Mouse (Mus musculus): ENCODE data around the gene Vpreb2. TPM values are rescaled to one million over a fixed set of nuclear protein-coding genes. Genes with fewer than 3 reads are reported as not detected.

Gene Vpreb2
- polyA plus RNA-seq, 1 experiment: 0.49 TPM

GRCm38 (mm10) chr16:17938821-17939220, 41.4 kb upstream of the Vpreb2 start:
- H3K27me3 ChIP-seq (ENCODE audit: control insufficient read depth, insufficient read depth, low read length): no peaks in the 10 kb centered on the region
- H3K27ac ChIP-seq (ENCODE audit: control insufficient read depth, insufficient read depth, low read length): no peak overlapping the region
- TF ChIP-seq CTCF (IDR thresholded peaks at IDR 0.05; ENCODE audit: borderline replicate concordance, control insufficient read depth, extremely low read depth, insufficient read depth, low read length, poor library complexity): peak; percentile 86; the same call in 1 of the 2 replicates
- TF ChIP-seq POLR2A (IDR thresholded peaks at IDR 0.05; ENCODE audit: control insufficient read depth, extremely low read depth, insufficient read depth, low read length, poor library complexity): no peak
- DNase-seq: peak; percentile 74
- H3K4me3 ChIP-seq (ENCODE audit: control insufficient read depth, insufficient read depth, low read length): no peak overlapping the region
- 12% methylated on average over 7 of the region's 7 CpGs for WGBS
- peaks cover 7% of the 10 kb centered on the region for H3K4me1 ChIP-seq (replicated peaks; ENCODE audit: control insufficient read depth, insufficient read depth, low read length)
- H3K36me3 ChIP-seq (ENCODE audit: control insufficient read depth, insufficient read depth, low read length): no peaks in the 10 kb centered on the region

- DNase-seq: no peak
- no peak overlapping the region for H3K4me3 ChIP-seq (ENCODE audit: control insufficient read depth, insufficient read depth, low read length)
- WGBS: 47% methylated on average over 9 of the region's 9 CpGs
- H3K36me3 ChIP-seq (ENCODE audit: control insufficient read depth, insufficient read depth, low read length): no peaks in the 10 kb centered on the region
- H3K27me3 ChIP-seq (ENCODE audit: control insufficient read depth, insufficient read depth, low read length): no peaks in the 10 kb centered on the region
- no peak overlapping the region for H3K27ac ChIP-seq (ENCODE audit: control insufficient read depth, insufficient read depth, low read length)
- H3K4me1 ChIP-seq (replicated peaks; ENCODE audit: control insufficient read depth, insufficient read depth, low read length): peaks cover 4% of the 10 kb centered on the region
- no peak for TF ChIP-seq CTCF (IDR thresholded peaks at IDR 0.05; ENCODE audit: borderline replicate concordance, control insufficient read depth, extremely low read depth, insufficient read depth, low read length, poor library complexity)
- TF ChIP-seq POLR2A (IDR thresholded peaks at IDR 0.05; ENCODE audit: control insufficient read depth, extremely low read depth, insufficient read depth, low read length, poor library complexity): no peak
These were observed 40.9 kb upstream of the Vpreb2 start for GRCm38 (mm10) chr16:17939255-17939751.

- H3K27ac ChIP-seq (ENCODE audit: control insufficient read depth, insufficient read depth, low read length): no peak overlapping the region
- WGBS: 91% methylated on average over 8 of the region's 8 CpGs
These were observed 36.8 kb upstream of the Vpreb2 start for GRCm38 (mm10) chr16:17943466-17943865.

DNA sequence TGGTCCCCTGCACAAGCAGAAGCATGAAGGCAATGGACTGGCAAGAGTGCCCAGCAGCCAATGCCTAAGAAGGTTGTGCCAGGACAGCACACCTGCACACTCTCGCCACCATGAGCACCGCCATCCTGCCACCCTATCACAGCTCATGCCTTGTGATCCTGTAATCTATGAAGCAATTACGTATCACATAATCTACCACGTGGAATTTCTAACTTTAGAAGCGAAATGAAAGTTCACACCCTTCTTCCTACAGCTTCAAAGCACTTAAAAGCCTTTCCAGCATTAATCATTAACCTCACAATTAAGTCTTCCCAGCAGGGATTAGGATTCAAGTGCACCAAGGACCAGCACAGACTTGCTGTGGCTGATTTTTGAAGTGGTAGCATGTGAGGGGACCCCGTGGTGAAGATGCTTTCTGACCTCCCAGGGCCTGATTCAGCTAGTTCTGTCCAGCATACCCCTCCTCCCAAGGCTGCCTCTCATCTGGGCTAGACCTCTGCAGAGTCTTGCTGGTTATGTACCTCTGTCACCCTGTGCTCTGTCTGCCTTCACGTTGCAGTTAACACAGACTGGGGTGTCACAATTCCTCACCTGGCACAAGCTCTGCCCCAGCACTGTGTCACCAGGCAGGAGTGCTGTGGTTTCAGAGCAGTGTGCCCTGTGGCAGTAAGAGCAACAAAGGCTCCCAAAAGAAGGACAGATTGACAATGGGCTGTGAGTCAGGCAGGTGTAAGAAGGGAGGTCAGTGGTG, 35.0 kb upstream of the Vpreb2 start:
- H3K4me3 ChIP-seq (ENCODE audit: control insufficient read depth, insufficient read depth, low read length): no peak overlapping the region
- no peak for TF ChIP-seq CTCF (IDR thresholded peaks at IDR 0.05; ENCODE audit: borderline replicate concordance, control insufficient read depth, extremely low read depth, insufficient read depth, low read length, poor library complexity)
- no peak for TF ChIP-seq POLR2A (IDR thresholded peaks at IDR 0.05; ENCODE audit: control insufficient read depth, extremely low read depth, insufficient read depth, low read length, poor library complexity)
- WGBS: 75% methylated on average over 7 of the region's 7 CpGs
- H3K27me3 ChIP-seq (ENCODE audit: control insufficient read depth, insufficient read depth, low read length): no peaks in the 10 kb centered on the region
- no peak for DNase-seq
- H3K4me1 ChIP-seq (replicated peaks; ENCODE audit: control insufficient read depth, insufficient read depth, low read length): no peaks in the 10 kb centered on the region
- no peaks in the 10 kb centered on the region for H3K36me3 ChIP-seq (ENCODE audit: control insufficient read depth, insufficient read depth, low read length)
- H3K27ac ChIP-seq (ENCODE audit: control insufficient read depth, insufficient read depth, low read length): no peak overlapping the region

More at GRCm38 (mm10) chr16:17943466-17943865, 36.8 kb upstream of the Vpreb2 start:
- H3K4me3 ChIP-seq (ENCODE audit: control insufficient read depth, insufficient read depth, low read length): no peak overlapping the region
- DNase-seq: no peak
- no peaks in the 10 kb centered on the region; the same call in 1 of the 2 replicates for H3K4me1 ChIP-seq (replicated peaks; ENCODE audit: control insufficient read depth, insufficient read depth, low read length)
- H3K36me3 ChIP-seq (ENCODE audit: control insufficient read depth, insufficient read depth, low read length): no peaks in the 10 kb centered on the region
- TF ChIP-seq CTCF (IDR thresholded peaks at IDR 0.05; ENCODE audit: borderline replicate concordance, control insufficient read depth, extremely low read depth, insufficient read depth, low read length, poor library complexity): no peak
- no peak for TF ChIP-seq POLR2A (IDR thresholded peaks at IDR 0.05; ENCODE audit: control insufficient read depth, extremely low read depth, insufficient read depth, low read length, poor library complexity)
- H3K27me3 ChIP-seq (ENCODE audit: control insufficient read depth, insufficient read depth, low read length): no peaks in the 10 kb centered on the region

GRCm38 (mm10) chr16:17949421-17949877, 30.8 kb upstream of the Vpreb2 start:
- no peak overlapping the region for H3K27ac ChIP-seq (ENCODE audit: control insufficient read depth, insufficient read depth, low read length)
- DNase-seq: no peak
- no peaks in the 10 kb centered on the region for H3K4me1 ChIP-seq (replicated peaks; ENCODE audit: control insufficient read depth, insufficient read depth, low read length)
- H3K27me3 ChIP-seq (ENCODE audit: control insufficient read depth, insufficient read depth, low read length): no peaks in the 10 kb centered on the region
- no peak overlapping the region for H3K4me3 ChIP-seq (ENCODE audit: control insufficient read depth, insufficient read depth, low read length)
- TF ChIP-seq POLR2A (IDR thresholded peaks at IDR 0.05; ENCODE audit: control insufficient read depth, extremely low read depth, insufficient read depth, low read length, poor library complexity) (no peak), CTCF (IDR thresholded peaks at IDR 0.05; ENCODE audit: borderline replicate concordance, control insufficient read depth, extremely low read depth, insufficient read depth, low read length, poor library complexity) (no peak)
- H3K36me3 ChIP-seq (ENCODE audit: control insufficient read depth, insufficient read depth, low read length): no peaks in the 10 kb centered on the region
- 44% methylated on average over 2 of the region's 2 CpGs for WGBS

DNA sequence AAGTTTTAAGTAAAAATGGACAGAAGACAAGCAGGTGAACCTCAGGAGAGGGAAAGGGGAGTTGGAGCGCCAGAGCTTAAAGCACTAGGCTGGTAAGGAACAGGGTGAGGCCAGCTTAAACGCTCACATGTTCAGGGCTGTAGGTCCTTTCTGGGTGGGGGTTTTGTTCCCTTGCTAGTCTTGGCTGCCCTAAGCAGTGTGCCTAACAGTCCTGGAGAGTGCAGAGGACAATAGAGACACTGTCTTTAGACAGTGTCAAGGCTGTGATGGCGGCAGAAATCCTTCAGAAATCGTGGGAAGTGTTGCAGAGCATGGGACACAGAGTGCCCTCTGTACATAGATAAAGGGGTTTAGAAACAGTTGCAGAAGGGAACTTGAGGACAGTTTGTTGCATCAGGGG, 30.2 kb upstream of the Vpreb2 start:
- DNase-seq: no peak
- Histone ChIP-seq H3K27ac (ENCODE audit: control insufficient read depth, insufficient read depth, low read length) (no peak overlapping the region), H3K36me3 (ENCODE audit: control insufficient read depth, insufficient read depth, low read length) (no peaks in the 10 kb centered on the region), H3K27me3 (ENCODE audit: control insufficient read depth, insufficient read depth, low read length) (no peaks in the 10 kb centered on the region), H3K4me1 (replicated peaks; ENCODE audit: control insufficient read depth, insufficient read depth, low read length) (no peaks in the 10 kb centered on the region), H3K4me3 (ENCODE audit: control insufficient read depth, insufficient read depth, low read length) (no peak overlapping the region)
- no peak for TF ChIP-seq POLR2A (IDR thresholded peaks at IDR 0.05; ENCODE audit: control insufficient read depth, extremely low read depth, insufficient read depth, low read length, poor library complexity)
- TF ChIP-seq CTCF (IDR thresholded peaks at IDR 0.05; ENCODE audit: borderline replicate concordance, control insufficient read depth, extremely low read depth, insufficient read depth, low read length, poor library complexity): no peak
- WGBS: 93% methylated on average over 4 of the region's 4 CpGs
